Mouse (Mus musculus) MEL (cell line): ENCODE data around the gene Zfp511.

ENCODE experiments used
- CTCF ChIP-seq, 3 experiments: IDR thresholded peaks in 2 of 3; conservative IDR thresholded peaks in 1 of 3; 2 replicates each; pipeline ENCODE4 v1.5.1; 2011 to 2012; ENCODE audit warnings: low read length in 3 of 3, low read depth in 2 of 3, mild to moderate bottlenecking in 2 of 3, improper control_type of control experiment in 1 of 3, inconsistent platforms in 1 of 3, mixed read lengths in 1 of 3, moderate library complexity in 1 of 3; ENCODE audit not compliant: control insufficient read depth in 1 of 3, insufficient read depth in 1 of 3, poor library complexity in 1 of 3, severe bottlenecking in 1 of 3
- GATA1 ChIP-seq: IDR thresholded peaks from 2 replicates; pipeline ENCODE4 v1.6.1; 2011; ENCODE audit warnings: low read depth, low read length, improper control_type of control experiment
- POLR2A ChIP-seq, 2 experiments: IDR thresholded peaks; 2 replicates each; pipeline ENCODE4 v1.6.1; 2011 to 2012; ENCODE audit warnings: low read length in 2 of 2, mild to moderate bottlenecking in 2 of 2, control low read depth in 1 of 2, improper control_type of control experiment in 1 of 2, low read depth in 1 of 2, moderate library complexity in 1 of 2; ENCODE audit not compliant: control insufficient read depth in 1 of 2, insufficient read depth in 1 of 2, poor library complexity in 1 of 2
- TCF12 ChIP-seq: IDR thresholded peaks from 2 replicates; pipeline ENCODE4 v1.6.1; 2014; ENCODE audit warnings: low read depth, mild to moderate bottlenecking, inconsistent platforms, low read length, improper control_type of control experiment, moderate library complexity

- TF ChIP-seq CTCF (IDR thresholded peaks at IDR 0.05 in 2 of 3, conservative IDR thresholded peaks at IDR 0.05 in 1 of 3; ENCODE audit: control insufficient read depth in 1 of 3, insufficient read depth in 1 of 3, low read depth in 2 of 3, low read length in 3 of 3, poor library complexity in 1 of 3, severe bottlenecking in 1 of 3) (no peak), POLR2A (IDR thresholded peaks at IDR 0.05; ENCODE audit: control insufficient read depth in 1 of 2, insufficient read depth in 1 of 2, low read depth in 1 of 2, low read length in 2 of 2, poor library complexity in 1 of 2) (no peak), GATA1 (no peak), TCF12 (no peak)
Measured at GRCm38 (mm10) chr7:140045546-140045945, 9.4 kb downstream of the Zfp511 start.
